Mouse (Mus musculus): ENCODE measurements around the gene Cblc.

- peak; percentile 31; the same call in 1 of the 2 replicates for TF ChIP-seq CTCF (IDR thresholded peaks at IDR 0.05; ENCODE audit: low read depth)
- TF ChIP-seq EP300 (optimal IDR thresholded peaks at IDR 0.05): no peak
Measured at GRCm38 (mm10) chr7:19753587-19753986, 43.0 kb downstream of the Cblc start.

Data from stomach, postnatal 0 days (tissue).